Mouse (Mus musculus) thymus, postnatal 0 days (tissue): ENCODE data around the gene St8sia4. TPM values are rescaled to one million over a fixed set of nuclear protein-coding genes. Genes with fewer than 3 reads are reported as not detected.
A peak's percentile ranks its signal among the peaks of the same experiment; 100 is the strongest.

Experiments used
- DNase-seq: peaks from one replicate; pipeline ENCODE4 v3.0.0-alpha.2; 2015; ENCODE audit warnings: low spot score
- polyA plus RNA-seq: library from polyadenylated mRNA; unstranded; fragments of >200 nt; fragmentation: Nextera tagmentation; extraction: Ambion mirVana; gene quantifications from 2 replicates; pipeline ENCODE4 v1.2.1, GENCODE M21; 2015

St8sia4 gene
- 12.2 and 13.0 TPM in 2 replicates for polyA plus RNA-seq

DNA sequence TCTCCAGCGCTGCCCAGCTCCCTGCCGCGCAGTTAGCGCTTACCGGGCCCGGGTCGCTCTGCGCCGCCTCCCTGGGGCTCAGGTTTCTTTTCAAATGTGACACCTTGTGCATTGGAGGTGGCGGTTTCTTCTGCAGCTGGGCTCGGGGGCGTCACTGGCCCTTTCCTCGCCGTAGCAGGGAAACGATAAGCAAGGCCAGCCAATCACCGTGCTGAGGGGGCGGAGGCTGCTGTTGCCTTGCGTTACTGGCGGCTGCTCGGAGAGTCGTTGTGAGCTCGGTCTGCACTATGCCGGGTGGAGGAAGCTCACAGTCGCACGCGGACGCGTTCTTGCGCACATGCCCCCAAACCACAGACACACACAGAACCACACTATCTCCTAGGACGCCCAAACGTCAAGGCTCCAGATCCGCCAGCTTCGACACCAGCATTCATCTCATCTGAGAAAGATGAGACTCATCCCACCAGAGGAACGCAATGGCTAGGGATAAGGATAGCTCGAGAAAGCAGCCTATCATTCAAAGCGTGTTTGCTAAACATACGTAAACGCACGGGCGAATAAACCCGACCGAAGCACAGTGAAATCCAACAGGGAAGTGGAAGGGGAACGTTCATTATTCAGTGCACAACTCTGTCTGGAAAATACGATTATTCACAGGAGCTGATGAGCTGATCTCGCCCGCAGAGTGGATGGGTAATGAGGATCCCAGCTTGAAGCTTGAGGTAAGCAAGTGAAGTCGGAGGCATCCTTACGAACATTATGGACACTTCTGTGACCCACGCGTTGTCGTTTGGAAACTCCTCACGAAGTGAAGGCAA is at the start of gene St8sia4:
Gene St8sia4 (minus strand): TSS at position 137 of the 818 bp plus-strand sequence.
- DNase-seq: peak; percentile 98

DNA sequence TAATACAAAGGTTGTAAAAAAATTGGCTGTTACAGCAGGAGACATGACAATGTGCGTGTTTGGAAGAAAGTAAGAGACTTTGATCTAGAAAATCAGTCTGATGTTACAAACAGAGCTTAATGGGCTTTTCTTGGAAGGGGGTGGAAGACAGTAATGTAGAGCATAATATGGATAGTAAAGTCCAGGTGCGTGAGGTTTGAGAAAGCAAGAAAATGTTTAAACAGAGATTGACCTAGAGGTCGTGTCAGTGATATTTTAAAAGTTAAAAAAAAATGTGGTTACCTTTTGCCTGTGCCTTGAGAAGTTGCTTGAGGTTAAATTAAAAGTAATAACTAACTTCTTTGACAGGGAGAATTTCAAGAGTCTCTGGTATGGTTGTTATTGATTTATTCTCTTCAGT is 41.8 kb upstream of the St8sia4 start:
- DNase-seq: no peak

DNA sequence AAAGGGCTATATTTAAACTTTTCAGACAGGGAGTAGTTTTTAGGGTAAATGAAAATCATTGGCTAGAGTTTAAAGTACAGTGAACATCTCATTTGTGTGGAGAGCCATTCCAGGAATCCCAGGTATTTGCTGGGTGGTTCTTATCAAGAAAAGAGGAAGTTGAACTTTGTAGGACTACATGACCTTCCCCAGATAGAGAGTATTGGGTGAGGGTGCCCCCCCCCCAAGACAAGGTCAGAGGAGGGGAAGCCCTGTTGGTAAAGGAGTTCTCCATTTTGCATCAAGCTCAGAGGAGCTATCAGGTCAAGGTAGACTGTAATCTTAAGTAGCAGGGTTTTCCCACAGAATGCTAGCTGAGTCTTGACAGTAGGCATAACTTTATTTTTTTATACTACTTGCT is 32.5 kb upstream of the St8sia4 start:
- DNase-seq: no peak

DNA sequence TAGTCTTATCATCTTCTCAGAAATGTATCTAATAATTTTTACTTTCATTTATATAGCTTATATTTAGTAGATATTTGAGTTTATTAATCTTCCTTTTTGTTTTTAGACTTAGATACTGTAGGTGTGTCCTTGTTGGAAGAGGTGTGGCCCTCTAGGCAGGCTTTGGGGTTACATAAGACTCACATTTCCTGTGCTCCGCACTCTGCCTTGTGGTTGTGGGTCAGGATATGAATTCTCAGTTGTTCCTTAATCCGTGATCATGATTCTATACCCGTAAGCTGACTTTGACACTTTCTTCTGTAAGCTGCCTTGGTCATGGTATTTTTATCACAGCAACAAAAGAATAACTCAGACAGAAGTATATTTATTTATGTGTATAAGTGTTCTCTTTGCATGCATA is 6.7 kb upstream of the St8sia4 start:
- no peak for DNase-seq

DNA sequence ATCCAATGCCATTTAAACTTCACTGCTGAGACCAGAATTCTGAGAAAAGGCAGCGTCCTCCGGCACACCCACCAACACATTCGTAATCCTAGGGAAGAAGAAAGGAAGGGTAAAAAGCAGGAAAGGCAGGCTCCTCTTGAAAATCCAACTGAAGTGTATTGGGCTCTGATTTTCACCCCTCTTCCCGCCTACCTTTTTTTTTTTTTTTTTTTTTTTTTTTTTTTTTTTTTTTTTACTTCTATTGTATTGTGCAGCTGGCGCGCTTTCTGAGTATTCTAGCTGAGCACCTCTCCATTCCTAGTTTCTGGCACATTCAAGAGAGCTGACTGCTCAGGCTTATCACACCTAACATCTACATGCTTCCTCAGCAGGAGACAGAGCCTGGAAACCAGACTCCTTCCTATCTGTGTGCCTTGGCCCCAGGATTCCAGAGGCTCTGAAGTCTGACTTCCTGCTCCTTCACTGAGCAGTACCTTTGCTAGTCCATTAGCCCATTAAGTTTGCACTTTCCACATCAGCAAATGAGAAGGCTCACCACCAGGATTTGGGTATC is 958 bp upstream of the St8sia4 start:
- DNase-seq: peak; percentile 14

DNA sequence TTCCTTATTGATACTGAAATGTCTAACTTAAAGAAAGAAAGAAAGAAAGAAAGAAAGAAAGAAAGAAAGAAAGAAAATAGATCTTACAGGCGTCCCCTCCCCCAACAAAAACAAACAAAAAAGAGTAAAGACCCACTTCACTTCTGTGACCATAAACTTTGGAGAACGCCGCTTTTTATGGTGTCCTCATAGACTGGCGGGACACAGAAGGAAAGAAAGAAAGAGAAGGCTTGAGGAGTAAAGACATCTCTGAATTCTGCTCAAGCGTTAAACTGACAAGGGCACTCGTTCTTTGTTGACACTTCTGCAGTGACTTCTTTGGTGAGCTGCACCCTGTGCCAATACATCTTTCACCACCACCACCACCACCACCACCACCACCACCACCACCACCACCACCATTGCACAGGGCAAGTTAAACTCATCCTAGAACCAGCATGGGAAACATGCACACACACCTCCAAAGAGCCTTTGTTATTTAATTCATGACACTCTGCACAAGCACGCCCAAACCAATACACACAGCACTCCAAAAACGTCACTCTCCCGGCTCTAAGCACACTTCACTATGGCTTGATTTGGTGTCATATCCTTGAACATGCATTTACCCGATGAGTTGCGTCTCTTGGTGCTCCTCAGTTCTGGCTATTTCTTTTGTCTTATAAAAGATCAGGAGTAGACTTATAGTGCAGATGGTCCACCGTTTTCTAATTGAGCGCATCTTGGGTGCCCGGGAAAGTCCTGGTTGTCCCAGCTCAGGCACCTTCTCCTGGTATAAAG is 640 bp downstream of the St8sia4 start:
- DNase-seq: peak; percentile 61

DNA sequence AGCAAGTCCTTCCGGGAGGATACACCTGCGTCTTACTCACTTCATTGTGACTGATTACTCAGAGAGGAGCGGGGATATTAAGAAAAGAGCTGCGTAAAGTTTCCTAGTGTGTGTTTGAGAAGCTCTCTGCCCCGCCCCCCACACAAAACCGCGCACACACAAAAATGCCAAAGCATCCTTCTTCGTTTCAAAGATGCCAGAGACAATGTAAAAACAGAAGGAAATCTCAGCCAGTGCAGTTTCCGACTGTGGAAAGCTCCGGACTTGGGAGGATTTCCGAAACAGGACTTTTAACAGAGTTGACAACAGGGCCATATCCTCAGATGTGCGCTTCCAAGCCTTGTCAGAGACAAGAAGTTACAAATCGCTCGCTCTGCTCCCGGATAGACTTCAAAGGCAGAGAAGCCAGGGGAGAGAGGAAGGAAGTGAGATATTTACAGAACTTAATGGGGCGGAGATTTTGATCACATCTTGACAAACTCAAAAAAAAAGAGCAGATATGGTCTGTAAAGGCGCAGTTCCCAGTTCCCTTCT is 1.4 kb downstream of the St8sia4 start:
- peak; percentile 72 for DNase-seq

DNA sequence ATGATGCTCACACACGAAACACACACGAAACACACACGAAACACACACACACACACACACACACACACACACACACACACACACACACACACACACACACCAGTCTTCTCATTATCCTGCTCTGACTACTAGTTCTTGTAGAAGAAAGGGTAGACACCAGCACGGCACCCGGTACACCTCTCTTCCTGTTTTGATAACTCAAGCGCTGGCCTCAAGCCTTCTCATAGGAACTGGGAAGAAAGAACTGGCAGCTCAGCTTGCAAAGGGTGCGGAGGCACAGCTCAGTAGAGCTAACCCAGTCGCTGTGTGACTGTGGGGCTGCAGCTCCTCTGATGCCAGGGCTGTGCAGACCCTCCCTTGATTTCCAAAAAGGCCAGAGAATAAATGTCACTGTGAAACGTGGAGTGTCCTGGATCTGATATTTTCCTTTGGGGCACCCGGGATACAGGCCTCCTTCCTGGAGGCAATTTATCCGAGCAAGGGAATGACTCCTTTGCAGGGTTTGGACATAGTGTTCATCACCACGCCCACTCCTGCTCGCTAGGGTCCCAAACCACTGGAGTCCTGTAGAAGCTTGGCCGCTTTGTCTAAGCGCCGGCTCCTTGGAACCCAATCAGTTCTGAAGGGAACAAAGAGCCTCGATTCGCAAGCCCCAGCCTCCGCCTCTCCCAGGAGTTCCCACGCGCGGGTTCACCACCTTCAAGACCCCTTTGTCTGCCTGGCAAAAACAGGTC is 2.2 kb downstream of the St8sia4 start:
- DNase-seq: peak; percentile 66

DNA sequence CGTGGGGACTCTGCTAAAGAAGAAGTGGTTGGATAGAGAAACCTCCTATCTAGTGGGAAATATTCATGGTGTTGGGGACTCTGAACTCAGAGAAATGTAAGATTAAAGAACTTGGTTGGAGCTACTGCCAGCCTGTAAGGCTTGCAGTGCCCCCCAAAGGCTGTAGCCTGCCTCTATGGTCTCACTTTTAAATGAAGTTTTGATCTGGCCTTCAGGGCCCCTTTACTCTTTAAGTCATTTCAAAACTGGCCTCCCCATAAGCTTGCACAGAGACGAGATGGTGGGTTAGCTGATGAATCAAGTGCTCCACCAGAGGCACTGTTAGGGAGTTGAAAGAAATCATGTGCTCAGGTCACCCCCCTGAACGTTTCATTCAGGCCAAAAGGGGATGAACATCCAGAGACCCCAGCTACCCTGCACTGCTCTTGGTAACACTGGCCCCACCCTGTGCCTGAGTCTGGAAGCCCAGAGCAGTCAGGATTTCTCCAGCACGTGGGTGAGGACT is 3.0 kb downstream of the St8sia4 start:
- peak; percentile 39 for DNase-seq

DNA sequence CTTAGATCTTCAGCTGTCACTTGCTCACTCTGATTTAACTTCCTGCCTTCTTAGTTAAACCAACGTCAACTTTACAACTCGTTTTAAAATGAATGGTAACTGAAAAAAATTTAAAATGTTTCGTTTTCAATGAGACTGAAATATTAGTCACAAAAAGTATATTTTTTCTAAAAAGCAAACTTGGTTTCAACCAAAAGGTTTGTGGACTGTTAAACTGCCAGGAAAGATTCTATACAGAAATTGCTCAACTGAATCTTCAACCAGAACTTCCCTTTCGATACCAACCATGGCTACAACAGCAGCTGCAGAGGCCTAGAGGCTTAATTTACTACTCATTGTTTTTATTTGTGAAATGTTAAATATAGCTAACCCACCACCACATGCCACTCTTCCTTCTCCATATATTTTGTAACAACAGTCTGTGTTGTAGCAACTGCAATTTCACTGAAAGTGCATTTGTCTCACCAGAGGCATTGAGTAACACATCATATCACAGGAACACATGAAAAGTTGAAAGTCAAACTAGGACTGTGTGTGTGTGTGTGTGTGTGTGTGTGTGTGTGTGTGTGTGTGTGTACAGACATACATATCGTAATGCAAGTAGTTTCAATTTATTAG is 10.2 kb downstream of the St8sia4 start:
- DNase-seq: peak; percentile 15

DNA sequence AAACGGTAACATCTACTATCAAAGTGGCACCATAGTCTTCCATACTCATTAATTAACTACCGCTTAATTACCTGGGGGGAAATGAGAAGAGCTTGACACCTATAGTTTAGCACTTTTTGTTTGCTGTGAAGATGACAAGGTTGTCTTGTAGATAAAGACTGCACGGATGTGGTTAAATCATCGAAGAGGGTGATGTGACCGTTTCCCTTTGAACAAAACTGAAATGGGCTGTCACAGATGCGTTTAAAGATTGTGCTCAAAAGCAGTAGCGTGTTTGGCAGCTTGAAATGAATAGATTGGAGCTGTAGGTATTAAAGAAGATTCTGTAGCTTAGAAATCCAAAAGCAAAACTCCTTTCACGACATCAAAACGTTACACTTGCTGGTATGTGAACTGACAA is 11.8 kb downstream of the St8sia4 start:
- DNase-seq: peak; percentile 73

DNA sequence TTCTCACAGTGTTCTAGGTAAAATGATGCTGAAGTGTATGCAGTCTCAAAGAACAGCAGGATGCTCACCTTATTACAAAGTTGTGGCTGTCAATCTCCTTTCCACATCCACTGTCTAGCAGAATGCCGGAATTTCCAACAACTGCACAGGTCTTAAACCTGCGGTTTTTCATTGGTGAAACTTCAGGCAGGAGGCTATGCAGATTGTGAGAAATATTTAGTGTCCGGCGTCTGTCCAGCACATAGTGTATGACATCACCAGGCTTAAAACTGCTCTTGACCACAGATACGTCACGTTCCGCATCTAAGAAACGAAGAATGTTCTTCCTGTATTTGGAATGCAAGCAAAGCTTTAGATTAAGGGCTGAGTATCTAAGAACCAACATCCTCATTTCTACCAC is 13.9 kb downstream of the St8sia4 start:
- DNase-seq: no peak

DNA sequence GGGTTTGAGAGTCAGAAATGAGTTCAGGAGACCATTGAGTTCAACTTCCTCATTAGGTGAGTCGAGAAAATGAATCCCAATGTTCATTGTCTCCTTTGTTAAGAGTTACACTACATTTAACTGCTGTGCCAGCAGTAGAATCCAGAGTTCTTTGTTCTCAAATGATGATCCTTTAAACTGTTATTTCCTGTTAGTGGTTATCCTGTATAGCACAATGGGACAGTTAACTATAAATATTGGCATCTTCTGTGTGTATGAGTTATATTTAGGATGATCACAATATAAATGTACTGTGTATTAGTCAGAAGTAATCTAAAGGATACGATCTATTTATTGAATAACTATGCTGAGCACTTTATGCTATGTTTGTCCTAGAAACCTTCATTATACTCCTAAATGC is 23.1 kb downstream of the St8sia4 start:
- no peak for DNase-seq

DNA sequence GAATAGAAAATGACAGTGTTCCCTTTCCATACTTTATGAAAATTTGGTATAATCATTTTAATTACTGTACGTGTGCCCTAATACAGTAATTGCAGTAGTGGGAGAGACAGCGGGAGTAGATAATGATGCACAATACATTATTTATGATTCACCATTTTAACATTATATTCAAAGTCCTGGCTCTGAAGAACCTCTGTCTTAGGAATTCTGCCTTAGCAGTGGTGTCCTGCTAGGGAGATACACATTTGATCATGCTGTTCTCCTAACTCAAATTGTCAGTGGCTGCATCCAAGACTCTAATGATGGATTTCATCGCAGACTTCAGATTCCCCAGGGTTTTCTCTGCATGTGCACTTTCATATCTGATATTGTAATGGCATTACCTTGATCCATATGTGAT is 28.4 kb downstream of the St8sia4 start:
- DNase-seq: no peak

DNA sequence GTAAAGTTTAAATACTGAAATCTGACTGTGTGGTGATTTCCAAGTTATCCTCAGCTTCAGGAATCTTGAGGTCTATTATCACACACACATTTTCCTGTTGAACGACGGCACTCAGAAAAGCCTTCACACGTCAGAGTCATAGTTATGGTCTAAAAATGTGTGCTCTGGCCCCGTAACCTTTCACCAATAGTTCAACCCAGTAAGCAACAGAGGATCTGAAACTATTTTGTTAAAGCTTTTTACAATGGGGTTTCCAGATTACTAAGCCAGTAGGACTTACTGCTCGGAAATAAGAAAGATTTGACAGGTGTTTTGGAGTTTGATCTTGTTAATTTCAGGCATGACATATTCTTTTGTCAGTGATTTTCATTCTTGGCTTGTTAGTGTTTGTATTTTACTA is 43.0 kb downstream of the St8sia4 start:
- no peak for DNase-seq

DNA sequence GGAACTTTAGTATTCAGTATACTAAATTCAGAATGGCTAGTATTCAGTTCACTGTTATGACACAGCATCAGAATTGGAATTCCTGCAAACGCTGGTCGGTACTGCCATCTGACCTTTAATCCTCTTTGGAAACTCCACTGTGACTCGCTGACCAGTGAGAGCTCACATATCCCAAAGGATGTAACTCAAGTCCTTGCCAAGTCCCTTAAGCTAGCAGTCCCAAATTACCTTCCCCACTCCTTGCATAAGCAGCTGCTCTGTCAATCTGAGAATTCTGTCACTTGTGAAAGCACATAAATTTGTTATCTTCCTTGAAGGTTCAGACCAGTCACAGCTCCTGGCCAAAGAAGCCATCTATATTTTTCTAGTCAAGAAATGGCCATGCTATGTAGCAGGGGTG is 48.7 kb downstream of the St8sia4 start:
- no peak for DNase-seq

DNA sequence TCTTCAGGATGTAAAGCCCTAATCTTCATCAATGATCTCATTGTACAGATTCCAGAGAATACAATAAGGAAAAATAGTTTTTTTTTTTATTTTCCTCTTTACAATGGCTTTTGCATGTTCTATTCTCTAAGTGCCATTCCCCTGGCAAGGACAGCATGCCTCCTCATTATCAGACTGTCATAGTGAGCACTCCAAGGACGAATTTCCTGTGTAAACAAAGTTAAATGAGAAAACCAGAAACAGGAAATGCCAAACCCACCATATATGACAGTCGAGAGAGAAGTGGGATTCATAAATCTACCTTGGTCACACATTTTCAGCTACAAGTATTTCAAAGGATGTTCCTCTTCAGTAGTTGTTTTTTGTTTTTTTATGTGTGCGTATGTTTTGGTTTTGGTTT is 49.2 kb downstream of the St8sia4 start:
- no peak for DNase-seq

DNA sequence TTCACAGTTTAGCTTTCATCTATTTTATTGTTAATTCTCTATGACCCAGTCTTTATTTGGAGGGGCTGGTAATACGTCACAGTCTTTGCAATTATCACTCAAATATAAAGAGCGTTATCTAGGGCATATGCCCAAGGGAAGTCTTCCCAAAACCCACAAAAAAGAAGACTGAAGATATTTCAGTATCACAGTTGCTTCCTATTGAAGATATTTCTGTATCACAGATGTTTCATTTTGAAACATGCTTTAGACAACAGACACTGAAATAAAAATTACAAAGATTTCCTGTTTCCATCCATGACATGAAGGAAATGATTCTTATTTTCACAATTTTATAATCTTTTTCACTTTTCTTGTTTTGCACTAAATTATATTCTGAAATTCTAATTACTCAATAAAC is 57.4 kb downstream of the St8sia4 start:
- no peak for DNase-seq

DNA sequence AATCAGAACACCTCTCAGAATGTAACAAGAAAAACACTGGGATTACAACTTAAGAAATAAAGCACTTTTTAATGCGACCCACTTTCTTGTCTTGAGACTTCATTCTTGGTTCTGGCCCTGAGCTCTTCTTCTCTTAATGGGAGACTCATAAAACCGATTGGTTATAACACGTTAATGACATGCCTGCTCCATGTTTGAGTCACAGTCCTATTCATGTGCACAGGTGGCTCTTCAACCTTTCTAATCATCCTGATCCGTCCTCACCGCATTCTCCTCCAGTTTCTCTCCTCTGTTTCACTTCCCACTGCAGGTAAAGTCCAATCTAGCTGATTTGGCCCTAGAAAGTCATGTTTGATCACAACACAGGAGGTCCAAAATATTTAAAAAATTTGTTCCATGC is 58.3 kb downstream of the St8sia4 start:
- DNase-seq: no peak

DNA sequence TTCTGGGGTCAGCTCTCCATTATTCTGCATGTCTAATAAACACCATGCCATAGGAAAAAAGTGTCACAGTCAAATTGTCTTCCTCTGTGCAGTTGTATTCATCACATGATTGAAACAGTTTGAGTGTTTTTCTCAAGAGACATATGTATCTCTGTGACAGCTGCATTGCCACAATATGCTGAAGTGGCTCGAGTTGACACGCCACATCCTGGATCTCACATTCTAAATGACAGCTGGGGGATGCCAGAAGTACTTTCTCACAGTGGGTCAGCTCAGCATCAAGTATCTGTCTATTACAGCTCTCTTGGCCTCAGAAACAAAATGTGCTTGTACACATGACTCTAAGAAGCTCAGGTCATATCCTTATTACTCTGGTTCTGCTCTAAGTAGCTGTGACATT is 61.9 kb downstream of the St8sia4 start:
- DNase-seq: peak; percentile 55

DNA sequence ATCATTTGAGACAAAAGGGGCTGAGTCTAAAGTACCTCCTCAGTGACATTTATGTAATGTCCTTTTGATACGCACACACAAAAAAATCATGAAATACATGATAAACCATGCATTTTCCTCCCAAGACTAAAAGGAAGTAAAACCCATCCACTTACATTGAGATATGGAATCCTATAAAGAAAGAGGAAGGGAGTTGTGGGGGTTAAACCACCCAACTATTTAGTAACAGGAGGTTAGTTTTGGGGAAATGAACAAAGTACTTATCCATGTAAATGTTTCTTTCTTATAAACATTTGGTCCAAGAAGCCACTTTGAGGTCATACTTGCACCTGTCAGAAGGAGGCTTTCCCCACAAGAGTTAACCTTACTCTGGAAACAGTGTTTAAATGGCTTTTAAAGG is 69.3 kb downstream of the St8sia4 start:
- no peak for DNase-seq
